Mouse (Mus musculus) stomach, postnatal 0 days (tissue): ENCODE results near the gene Gm17359. TPM values are rescaled to one million over a fixed set of nuclear protein-coding genes. Genes with fewer than 3 reads are reported as not detected.
A peak's percentile ranks its signal among the peaks of the same experiment; 100 is the strongest.

Experiments
- ATAC-seq: fragments of 200-750 bp; cut with Nextera tagmentation; 2 replicates; pipeline ENCODE4 v1.8.0; 2017; ENCODE audit not compliant: low FRiP score, low TSS enrichment
- DNase-seq: peaks from one replicate; pipeline ENCODE4 v3.0.0-alpha.2; 2016; ENCODE audit warnings: low spot score
- H3K27ac ChIP-seq: fragments of 300-500 bp; sonication (generic); replicated peaks from 2 replicates; pipeline ENCODE4 v1.5.1; 2014; ENCODE audit warnings: mild to moderate bottlenecking, control low read depth
- H3K27me3 ChIP-seq: fragments of 300-500 bp; sonication (generic); 2 replicates; pipeline ENCODE4 v1.6.1; 2014; ENCODE audit warnings: low read length; ENCODE audit not compliant: control insufficient read depth, insufficient read depth
- H3K36me3 ChIP-seq: fragments of 300-500 bp; sonication (generic); 2 replicates; pipeline ENCODE4 v1.6.1; 2014; ENCODE audit warnings: low read length, mixed read lengths; ENCODE audit not compliant: control insufficient read depth, insufficient read depth
- H3K4me1 ChIP-seq: fragments of 300-500 bp; sonication (generic); replicated peaks from 2 replicates; pipeline ENCODE4 v1.6.1; 2014; ENCODE audit warnings: antibody characterized with exemption; ENCODE audit not compliant: control insufficient read depth, insufficient read depth
- H3K4me2 ChIP-seq: fragments of 300-500 bp; sonication (generic); replicated peaks from 2 replicates; pipeline ENCODE4 v1.6.1; 2014; ENCODE audit warnings: low read depth, mild to moderate bottlenecking, control low read depth, moderate library complexity
- H3K4me3 ChIP-seq: fragments of 300-500 bp; sonication (generic); 2 replicates; pipeline ENCODE4 v1.5.1; 2014; ENCODE audit warnings: low read depth, low read length, control low read depth
- H3K9ac ChIP-seq: fragments of 300-500 bp; sonication (generic); 2 replicates; pipeline ENCODE4 v1.6.1; 2014; ENCODE audit warnings: mild to moderate bottlenecking, low read length, control low read depth, mixed read lengths
- H3K9me3 ChIP-seq: fragments of 300-500 bp; sonication (generic); 2 replicates; pipeline ENCODE4 v1.6.1; 2016; ENCODE audit warnings: low read length; ENCODE audit not compliant: control insufficient read depth
- CTCF ChIP-seq: IDR thresholded peaks from 2 replicates; pipeline ENCODE4 v1.5.1; 2016; ENCODE audit warnings: antibody characterized with exemption, low read depth, mild to moderate bottlenecking, moderate library complexity
- EP300 ChIP-seq: optimal IDR thresholded peaks from 2 replicates; pipeline ENCODE3; 2016; ENCODE audit warnings: antibody characterized with exemption
- WGBS: fragments of 180-500 bp; shearing (Covaris S2); extraction: QIAGEN DNeasy Blood & Tissue Kit; methylation state at CpG from one replicate; pipeline ENCODE4 v1.1.7; 2014; 5-methylcytosine and 5-hydroxymethylcytosine counted together
- polyA plus RNA-seq: library from polyadenylated mRNA; unstranded; fragments of >200 nt; fragmentation: Nextera tagmentation; extraction: Ambion mirVana; gene quantifications from 2 replicates; pipeline ENCODE4 v1.2.1, GENCODE M21; 2015

The Gm17359 gene
- polyA plus RNA-seq, 1 experiment from 2014 or later, result not detected

- Histone ChIP-seq H3K27me3 (no peaks in the 10 kb centered on the region), H3K36me3 (no peaks in the 10 kb centered on the region), H3K4me1 (no peaks in the 10 kb centered on the region), H3K9me3 (no peaks in the 10 kb centered on the region), H3K9ac (no peak overlapping the region), H3K27ac (no peak overlapping the region), H3K4me3 (no peak overlapping the region), H3K4me2 (no peak overlapping the region)
- no peak for ATAC-seq
- peak; percentile 73 for TF ChIP-seq CTCF
- no peak for TF ChIP-seq EP300
- DNase-seq, result peak; percentile 25
Observed at GRCm38 (mm10) chr3:79433593-79433992, 97.1 kb downstream of the Gm17359 start.

- DNase-seq, result no peak
- WGBS, result 81% methylated on average over 9 of the region's 9 CpGs
- TF ChIP-seq CTCF (no peak), EP300 (no peak)
Observed at GRCm38 (mm10) chr3:79434436-79434835, 98.0 kb downstream of the Gm17359 start.

GRCm38 (mm10) chr3:79434985-79435384, 98.5 kb downstream of the Gm17359 start:
- Histone ChIP-seq H3K4me1 (no peaks in the 10 kb centered on the region), H3K9ac (no peak overlapping the region), H3K27ac (no peak overlapping the region), H3K4me3 (no peak overlapping the region), H3K27me3 (no peaks in the 10 kb centered on the region), H3K4me2 (no peak overlapping the region), H3K36me3 (no peaks in the 10 kb centered on the region), H3K9me3 (no peaks in the 10 kb centered on the region)
- no peak for DNase-seq
- WGBS, result 63% methylated on average over 5 of the region's 5 CpGs
- no peak for ATAC-seq
- TF ChIP-seq CTCF (no peak), EP300 (no peak)

More at GRCm38 (mm10) chr3:79434436-79434835, 98.0 kb downstream of the Gm17359 start:
- Histone ChIP-seq H3K4me3 (no peak overlapping the region), H3K27ac (no peak overlapping the region), H3K4me2 (no peak overlapping the region), H3K9ac (no peak overlapping the region), H3K9me3 (no peaks in the 10 kb centered on the region), H3K27me3 (no peaks in the 10 kb centered on the region), H3K4me1 (no peaks in the 10 kb centered on the region), H3K36me3 (no peaks in the 10 kb centered on the region)
- no peak for ATAC-seq

GRCm38 (mm10) chr3:79436186-79436585, 99.7 kb downstream of the Gm17359 start:
- Histone ChIP-seq H3K27me3 (no peaks in the 10 kb centered on the region), H3K27ac (no peak overlapping the region), H3K9me3 (no peaks in the 10 kb centered on the region), H3K36me3 (no peaks in the 10 kb centered on the region), H3K4me3 (no peak overlapping the region), H3K4me2 (no peak overlapping the region), H3K4me1 (no peaks in the 10 kb centered on the region), H3K9ac (no peak overlapping the region)
- DNase-seq (no peak), ATAC-seq (no peak)
- TF ChIP-seq CTCF (no peak), EP300 (no peak)
- 81% methylated on average over 7 of the region's 7 CpGs for WGBS

- 95% methylated on average over 3 of the region's 3 CpGs for WGBS
- DNase-seq, result no peak
Observed at GRCm38 (mm10) chr3:79438276-79438675, 101.8 kb downstream of the Gm17359 start.

GRCm38 (mm10) chr3:79440976-79441491, 104.6 kb downstream of the Gm17359 start:
- no peak overlapping the region for H3K27ac ChIP-seq
- no peaks in the 10 kb centered on the region for H3K27me3 ChIP-seq
- H3K9ac ChIP-seq, result no peak overlapping the region
- no peak for TF ChIP-seq CTCF
- TF ChIP-seq EP300, result no peak
- no peaks in the 10 kb centered on the region for H3K4me1 ChIP-seq
- no peak for ATAC-seq
- no peaks in the 10 kb centered on the region for H3K36me3 ChIP-seq
- H3K4me2 ChIP-seq, result no peak overlapping the region
- no peaks in the 10 kb centered on the region; the same call in 1 of the 2 replicates for H3K9me3 ChIP-seq
- no peak overlapping the region for H3K4me3 ChIP-seq
- WGBS, result 60% methylated on average over 12 of the region's 12 CpGs
- DNase-seq, result no peak

More at GRCm38 (mm10) chr3:79438276-79438675, 101.8 kb downstream of the Gm17359 start:
- Histone ChIP-seq H3K4me2 (no peak overlapping the region), H3K9me3 (no peaks in the 10 kb centered on the region), H3K27ac (no peak overlapping the region), H3K36me3 (no peaks in the 10 kb centered on the region), H3K9ac (no peak overlapping the region), H3K4me1 (no peaks in the 10 kb centered on the region), H3K4me3 (no peak overlapping the region), H3K27me3 (no peaks in the 10 kb centered on the region)
- TF ChIP-seq EP300 (no peak), CTCF (no peak)
- ATAC-seq, result no peak
